Mouse (Mus musculus): Measurements from ENCODE around the gene Arl4d. TPM values are rescaled to one million over a fixed set of nuclear protein-coding genes. Genes with fewer than 3 reads are reported as not detected.
A peak's percentile ranks its signal among the peaks of the same experiment; 100 is the strongest.
"Not testable (repeated sequence)": the region's sequence is repeated elsewhere in the genome, so short reads cannot be mapped to it uniquely, and the experiment has no call there.

Gene Arl4d
- total and polyA plus RNA-seq, 3 experiments: 18.9 to 23.5 (median 23.4) TPM

DNA sequence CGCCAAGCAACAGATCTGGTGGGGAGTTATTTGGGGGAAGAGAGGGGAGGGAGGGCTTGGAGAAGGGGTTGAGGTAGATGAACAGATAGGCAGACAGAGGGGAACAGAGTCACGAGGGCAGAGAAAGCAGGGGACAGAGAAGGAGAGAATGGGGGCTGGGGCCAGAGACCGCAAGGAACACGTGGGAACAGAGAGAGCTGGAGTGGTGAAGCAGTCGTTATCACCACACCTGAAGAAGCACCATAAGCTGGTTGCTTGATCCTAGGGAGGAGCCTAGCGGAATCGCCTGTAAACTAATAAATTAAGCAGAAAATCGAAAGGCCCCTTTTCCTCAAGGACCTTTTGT lies 38.7 kb upstream of the Arl4d start:
- no peaks in the 10 kb centered on the region for H3K27me3 ChIP-seq (ENCODE audit: control insufficient read depth, insufficient read depth, low read length)
- no peak for TF ChIP-seq POLR2A (IDR thresholded peaks at IDR 0.05; ENCODE audit: insufficient read depth, low read depth, low read length)
- no peak for TF ChIP-seq EP300 (IDR thresholded peaks at IDR 0.05; ENCODE audit: insufficient read depth, low read depth, low read length)
- TF ChIP-seq CTCF (IDR thresholded peaks at IDR 0.05): no peak
- H3K9ac ChIP-seq (ENCODE audit: low read depth, low read length): peak overlapping the region; percentile 35
- H3K36me3 ChIP-seq (ENCODE audit: control insufficient read depth, insufficient read depth, low read length): no peaks in the 10 kb centered on the region
- peak overlapping the region; percentile 56 for H3K4me3 ChIP-seq
- intact Hi-C loops (cut with DNase I): loop anchor here (2.0 kb wide), 1 partner anchor 74 kb away; the partner anchor contains the start of gene Nbr1
- H3K27ac ChIP-seq: peak overlapping the region; percentile 88
- no peaks in the 10 kb centered on the region for H3K4me1 ChIP-seq (ENCODE audit: control insufficient read depth, insufficient read depth, low read length)
- 6% methylated on average over 8 of the region's 8 CpGs for WGBS
- H3K79me2 ChIP-seq (replicated peaks; ENCODE audit: control insufficient read depth, insufficient read depth, low read length): no peaks in the 10 kb centered on the region
- DNase-seq: no peak

DNA sequence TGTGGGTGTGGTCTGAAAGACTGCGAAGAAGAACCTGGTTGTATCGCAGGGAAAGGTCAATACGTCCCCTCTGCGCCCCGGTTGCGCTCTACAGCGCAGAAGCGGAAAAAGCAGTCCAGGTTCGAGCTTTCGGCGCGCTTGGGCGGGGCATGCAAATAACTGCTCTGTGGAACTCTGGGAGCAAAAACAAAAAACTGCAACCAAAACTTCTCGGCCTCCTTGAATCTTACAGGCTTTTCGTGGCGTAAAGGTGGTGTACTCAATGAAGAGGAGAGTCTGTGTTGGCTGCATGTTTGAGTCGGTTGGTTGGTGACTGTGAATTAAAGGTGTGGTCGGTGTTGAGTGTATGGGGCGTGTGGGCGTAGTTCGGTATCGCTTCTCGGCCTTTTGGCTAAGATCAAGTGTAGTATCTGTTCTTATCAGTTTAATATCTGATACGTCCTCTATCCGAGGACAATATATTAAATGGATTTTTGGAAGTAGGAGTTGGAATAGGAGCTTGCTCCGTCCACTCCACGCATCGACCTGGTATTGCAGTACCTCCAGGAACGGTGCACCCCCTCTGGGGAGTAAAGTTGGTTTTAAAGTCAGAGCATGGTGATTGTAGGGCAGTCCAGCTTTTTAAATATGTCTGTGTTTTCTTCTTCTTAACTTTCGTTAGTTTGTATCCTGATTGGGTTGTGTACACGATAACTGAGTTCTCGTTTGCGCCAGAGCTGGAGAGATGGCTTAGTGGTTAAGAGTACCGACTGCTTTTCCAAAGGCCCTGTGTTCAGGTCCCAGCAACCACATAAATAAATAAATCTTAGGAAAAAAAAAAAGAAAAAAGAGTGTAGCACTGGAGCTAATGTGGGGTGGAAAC lies 38.1 kb upstream of the Arl4d start, which contains the start of gene Rdm1:
Gene Rdm1, plus strand, starts transcription at position 201 of the 862 bp plus-strand sequence.
- H3K79me2 ChIP-seq (replicated peaks; ENCODE audit: control insufficient read depth, insufficient read depth, low read length): no peaks in the 10 kb centered on the region
- TF ChIP-seq CTCF (IDR thresholded peaks at IDR 0.05): no peak
- peak; percentile 91 for TF ChIP-seq POLR2A (IDR thresholded peaks at IDR 0.05; ENCODE audit: insufficient read depth, low read depth, low read length)
- TF ChIP-seq EP300 (IDR thresholded peaks at IDR 0.05; ENCODE audit: insufficient read depth, low read depth, low read length): peak; percentile 75; the same call in 1 of the 2 replicates
- H3K4me3 ChIP-seq: peak within 1 kb of the TSS; percentile 66
- H3K4me1 ChIP-seq (ENCODE audit: control insufficient read depth, insufficient read depth, low read length): no peaks in the 10 kb centered on the region
- peak; percentile 81 to 86 for DNase-seq
- H3K27me3 ChIP-seq (ENCODE audit: control insufficient read depth, insufficient read depth, low read length): no peaks in the 10 kb centered on the region
- no peaks in the 10 kb centered on the region for H3K36me3 ChIP-seq (ENCODE audit: control insufficient read depth, insufficient read depth, low read length)
- H3K27ac ChIP-seq: peak within 1 kb of the TSS; percentile 91
- intact Hi-C loops (cut with DNase I): loop anchor here (2.0 kb wide), 1 partner anchor 74 kb away; the partner anchor contains the start of gene Nbr1
- WGBS: under 1% methylated on average over 34 of the region's 34 CpGs
- H3K9ac ChIP-seq (ENCODE audit: low read depth, low read length): peak within 1 kb of the TSS; percentile 92

DNA sequence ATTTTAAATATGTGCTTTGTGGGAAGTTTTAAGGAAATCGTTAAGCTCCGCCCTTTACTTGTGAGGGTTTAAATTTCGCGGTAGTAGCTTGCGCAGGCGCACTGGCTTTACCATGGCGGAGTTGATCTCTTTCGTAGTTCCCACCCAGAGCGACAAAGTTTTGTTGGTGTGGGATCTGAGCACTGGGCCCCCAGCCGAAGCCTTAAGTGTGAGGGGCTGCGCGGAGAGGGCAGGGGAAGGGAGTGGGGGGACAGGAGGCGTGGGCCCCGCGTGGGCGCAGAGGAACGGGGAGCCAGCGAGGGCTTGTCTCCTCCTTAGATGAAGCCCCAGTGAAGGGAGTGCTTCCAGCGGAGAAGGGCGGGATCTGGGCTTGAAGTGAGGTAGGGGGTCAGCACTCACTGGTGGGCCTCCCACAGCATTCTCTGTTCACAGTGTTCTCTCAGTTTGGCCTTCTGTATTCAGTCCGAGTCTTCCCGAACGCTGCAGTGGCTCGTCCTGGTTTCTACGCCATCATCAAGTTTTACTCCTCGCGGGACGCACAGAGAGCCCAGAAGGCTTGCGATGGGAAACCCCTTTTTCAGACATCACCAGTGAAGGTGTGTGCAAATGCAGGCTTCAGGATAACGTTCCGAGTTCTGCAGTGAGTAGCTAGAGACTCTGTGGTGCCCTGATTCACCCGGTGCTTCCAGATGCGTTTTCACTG lies 37.3 kb upstream of the Arl4d start:
- Histone ChIP-seq H3K36me3 (ENCODE audit: control insufficient read depth, insufficient read depth, low read length) (no peaks in the 10 kb centered on the region), H3K4me1 (ENCODE audit: control insufficient read depth, insufficient read depth, low read length) (no peaks in the 10 kb centered on the region), H3K9ac (ENCODE audit: low read depth, low read length) (peak overlapping the region; percentile 92), H3K27ac (peak overlapping the region; percentile 91), H3K4me3 (peak overlapping the region; percentile 66), H3K79me2 (replicated peaks; ENCODE audit: control insufficient read depth, insufficient read depth, low read length) (no peaks in the 10 kb centered on the region), H3K27me3 (ENCODE audit: control insufficient read depth, insufficient read depth, low read length) (no peaks in the 10 kb centered on the region)
- DNase-seq: peak; percentile 88 to 92
- TF ChIP-seq EP300 (IDR thresholded peaks at IDR 0.05; ENCODE audit: insufficient read depth, low read depth, low read length) (no peak), POLR2A (IDR thresholded peaks at IDR 0.05; ENCODE audit: insufficient read depth, low read depth, low read length) (peak; percentile 19; the same call in 1 of the 2 replicates)
- under 1% methylated on average over 33 of the region's 33 CpGs for WGBS
- intact Hi-C loops (cut with DNase I): loop anchor here (2.0 kb wide), 1 partner anchor 75 kb away; the partner anchor contains the start of gene Nbr1

DNA sequence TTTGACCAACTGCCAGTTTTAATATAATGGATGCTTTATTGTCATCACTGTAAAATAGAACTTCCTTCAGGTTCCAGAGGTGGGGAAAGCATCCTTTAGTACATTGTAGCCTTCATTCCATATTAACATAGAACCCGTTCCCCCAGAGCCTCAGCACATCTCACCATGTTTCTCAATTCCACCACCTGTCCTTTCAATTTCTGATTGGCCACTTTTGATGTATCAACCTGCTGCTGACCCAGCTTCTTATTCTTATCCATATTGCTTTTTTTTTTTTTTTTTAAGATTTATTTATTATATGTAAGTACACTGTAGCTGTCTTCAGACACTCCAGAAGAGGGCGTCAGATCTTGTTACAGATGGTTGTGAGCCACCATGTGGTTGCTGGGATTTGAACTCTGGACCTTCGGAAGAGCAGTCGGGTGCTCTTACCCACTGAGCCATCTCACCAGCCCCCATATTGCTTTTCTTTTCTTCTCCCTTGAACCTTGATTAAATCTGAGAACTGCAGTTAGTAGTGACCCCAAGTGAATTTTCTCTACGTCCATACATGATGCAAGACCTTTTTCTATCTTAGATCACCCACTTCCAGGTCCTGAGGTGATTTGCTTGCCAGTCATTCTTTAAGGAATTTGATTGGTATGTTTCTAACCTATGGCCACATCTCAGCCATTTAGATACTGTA lies 36.5 kb upstream of the Arl4d start:
- H3K4me1 ChIP-seq (ENCODE audit: control insufficient read depth, insufficient read depth, low read length); intact Hi-C loops (cut with DNase I); H3K36me3 ChIP-seq (ENCODE audit: control insufficient read depth, insufficient read depth, low read length); H3K9ac ChIP-seq (ENCODE audit: low read depth, low read length); H3K27me3 ChIP-seq (ENCODE audit: control insufficient read depth, insufficient read depth, low read length); H3K79me2 ChIP-seq (replicated peaks; ENCODE audit: control insufficient read depth, insufficient read depth, low read length); DNase-seq: not testable (repeated sequence)
- WGBS: 78% methylated on average over 5 of the region's 5 CpGs
- H3K27ac ChIP-seq: peak overlapping the region; percentile 91; the same call in 1 of the 2 replicates
- H3K4me3 ChIP-seq: peak overlapping the region; percentile 66

DNA sequence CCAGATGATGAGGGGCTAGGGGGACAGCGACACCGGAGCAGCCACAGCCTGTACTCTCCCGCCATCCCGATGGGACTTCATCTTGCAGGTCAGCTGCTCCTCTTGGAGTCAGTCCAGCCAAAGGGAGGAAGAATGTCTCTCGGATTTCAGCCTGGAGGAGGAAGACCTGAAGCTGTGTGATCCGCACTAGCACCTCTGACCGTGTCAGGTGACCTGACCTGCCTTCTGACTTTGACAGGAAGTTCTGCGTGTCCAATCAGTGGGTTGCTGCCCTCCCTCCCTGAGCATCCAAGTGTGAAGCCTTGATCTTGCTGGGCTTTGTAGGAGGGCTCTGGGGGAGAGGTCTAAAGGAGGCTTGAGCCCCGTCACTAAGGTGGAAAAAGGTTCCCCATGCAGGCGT lies 29.7 kb upstream of the Arl4d start:
- H3K9ac ChIP-seq (ENCODE audit: low read depth, low read length): no peak overlapping the region
- H3K4me1 ChIP-seq (ENCODE audit: control insufficient read depth, insufficient read depth, low read length): no peaks in the 10 kb centered on the region
- H3K27me3 ChIP-seq (ENCODE audit: control insufficient read depth, insufficient read depth, low read length): no peaks in the 10 kb centered on the region
- no peak overlapping the region for H3K27ac ChIP-seq
- TF ChIP-seq POLR2A (IDR thresholded peaks at IDR 0.05; ENCODE audit: insufficient read depth, low read depth, low read length) (no peak), CTCF (IDR thresholded peaks at IDR 0.05) (no peak), EP300 (IDR thresholded peaks at IDR 0.05; ENCODE audit: insufficient read depth, low read depth, low read length) (no peak)
- H3K36me3 ChIP-seq (ENCODE audit: control insufficient read depth, insufficient read depth, low read length): no peaks in the 10 kb centered on the region
- no peak for DNase-seq
- WGBS: 76% methylated on average over 10 of the region's 10 CpGs
- H3K4me3 ChIP-seq: no peak overlapping the region
- intact Hi-C loops (cut with DNase I): no loop called here
- H3K79me2 ChIP-seq (replicated peaks; ENCODE audit: control insufficient read depth, insufficient read depth, low read length): no peaks in the 10 kb centered on the region
